Mouse (Mus musculus): ENCODE data around the gene Gm10330.
"Not testable (repeated sequence)": the region's sequence is repeated elsewhere in the genome, so short reads cannot be mapped to it uniquely, and the experiment has no call there.

The Gm10330 gene

DNA sequence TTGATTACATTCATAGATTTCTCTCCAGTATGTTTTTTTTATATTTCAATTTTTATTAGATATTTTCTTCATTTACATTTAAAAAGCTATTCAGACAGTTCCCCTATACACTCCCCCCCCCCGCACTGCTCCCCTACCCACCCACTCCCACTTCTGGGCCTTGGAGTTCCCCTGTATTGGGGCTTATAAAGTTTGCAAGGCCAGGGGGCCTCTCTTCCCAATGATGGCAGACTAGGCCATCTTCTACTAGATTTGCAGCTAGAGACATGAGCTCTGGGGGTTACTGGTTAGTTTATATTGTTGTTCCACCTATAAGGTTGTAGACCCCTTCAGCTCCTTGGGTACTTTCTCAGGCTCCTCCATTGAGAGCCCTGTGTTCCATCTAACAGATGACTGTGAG, at the start of gene Gm10330:
Gene Gm10330, minus strand, starts transcription at position 101 of the 400 bp plus-strand sequence.
- DNase-seq (ENCODE audit: low spot score): not testable (repeated sequence)

DNA sequence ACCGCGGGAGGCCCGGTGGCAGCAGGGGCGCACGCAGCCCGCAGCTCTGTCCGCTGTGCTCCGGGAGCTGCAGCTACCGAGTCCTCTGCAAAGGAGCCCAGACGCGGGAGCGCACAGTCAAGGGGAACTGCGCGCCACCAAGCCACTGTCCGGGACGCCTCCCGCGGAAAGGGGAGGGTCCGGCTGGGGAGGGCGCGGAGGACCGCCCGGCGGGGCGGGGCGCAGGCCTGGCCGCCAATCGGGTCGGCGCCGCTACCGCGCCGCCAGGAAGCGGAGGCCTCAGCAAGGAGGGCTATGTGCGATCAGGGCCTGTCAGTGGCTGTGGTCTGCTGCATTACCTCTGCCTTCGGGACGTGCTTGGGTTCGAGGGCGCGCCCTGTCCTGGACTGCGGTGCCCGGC, 20.7 kb upstream of the Gm10330 start:
- not testable (repeated sequence) for DNase-seq (ENCODE audit: low spot score)

GRCm38 (mm10) chr12:23800366-23800765, 20.3 kb upstream of the Gm10330 start:
- DNase-seq (ENCODE audit: low spot score): peak; percentile 1
